ENCODE assay signal across 8 mouse cellular contexts in genomic region chrX:152342358-152342901, GRCm38 (mm10). TPM values are rescaled to one million over a fixed set of nuclear protein-coding genes. Genes with fewer than 3 reads are reported as not detected.
DNase-seq lines count a peak whose midpoint lies in the region; ATAC-seq lines count a peak whose summit lies in the region.

Gene Tspyl2, minus strand, starts transcription at chrX:152342425.

- H3K9ac ChIP-seq in forebrain, embryonic 11.5 days (ENCODE audit: low read length), result peak within 1 kb of the TSS; percentile 75
- peak within 1 kb of the TSS; percentile 86 for H3K9ac ChIP-seq in heart, embryonic 16.5 days (ENCODE audit: low read length)
- peak within 1 kb of the TSS; percentile 60 for H3K9ac ChIP-seq in liver, embryonic 15.5 days
- H3K9ac ChIP-seq in neural tube, embryonic 12.5 days, result peak within 1 kb of the TSS; percentile 81

- peak; percentile 83 to 87 for DNase-seq in CD8-positive naive resting alpha-beta T cell, adult 2 months (ENCODE audit: low read depth in 2 of 2, low spot score in 2 of 2)
- peak; percentile 72 for DNase-seq in c-Kit-positive CD71-negative TER-119-negative erythroid progenitor cells, embryonic 14.5 days (ENCODE audit: low read depth)
- peak; percentile 94 for DNase-seq in forebrain, embryonic 11.5 days (ENCODE audit: low spot score)
- peak; percentile 93 to 94 for DNase-seq in kidney, postnatal 36 days
- peak; percentile 98 for DNase-seq in telencephalon, adult 2 months (ENCODE audit: low read depth, low spot score)

- peak within 1 kb of the TSS; percentile 55 for H3K4me3 ChIP-seq in forebrain, embryonic 11.5 days (ENCODE audit: low read depth, low read length)
- peak within 1 kb of the TSS; percentile 69 for H3K4me3 ChIP-seq in heart, embryonic 16.5 days (ENCODE audit: low read length)
- peak within 1 kb of the TSS; percentile 63 for H3K4me3 ChIP-seq in liver, embryonic 15.5 days (replicated peaks)
- H3K4me3 ChIP-seq in neural tube, embryonic 12.5 days, result peak within 1 kb of the TSS; percentile 60

- H3K36me3 ChIP-seq in forebrain, embryonic 11.5 days (ENCODE audit: control insufficient read depth, insufficient read depth, low read length), result no peaks in the 10 kb centered on the region; the same call in 1 of the 2 replicates
- H3K36me3 ChIP-seq in heart, embryonic 16.5 days (ENCODE audit: control insufficient read depth, insufficient read depth), result peaks cover 5% of the 10 kb centered on the region; the same call in 1 of the 2 replicates
- no peaks in the 10 kb centered on the region for H3K36me3 ChIP-seq in liver, embryonic 15.5 days (replicated peaks)
- peaks cover 22% of the 10 kb centered on the region for H3K36me3 ChIP-seq in neural tube, embryonic 12.5 days

- H3K27ac ChIP-seq in forebrain, embryonic 11.5 days (ENCODE audit: low read depth, low read length), result peak within 1 kb of the TSS; percentile 70
- H3K27ac ChIP-seq in heart, embryonic 16.5 days (ENCODE audit: low read length), result peak within 1 kb of the TSS; percentile 83
- H3K27ac ChIP-seq in liver, embryonic 15.5 days (replicated peaks), result peak within 1 kb of the TSS; percentile 61
- peak within 1 kb of the TSS; percentile 72 for H3K27ac ChIP-seq in neural tube, embryonic 12.5 days

- H3K4me1 ChIP-seq in forebrain, embryonic 11.5 days (replicated peaks; ENCODE audit: control insufficient read depth, insufficient read depth, low read length), result peaks cover under 1% of the 10 kb centered on the region; the same call in 1 of the 2 replicates
- peaks cover 6% of the 10 kb centered on the region; the same call in 1 of the 2 replicates for H3K4me1 ChIP-seq in heart, embryonic 16.5 days (ENCODE audit: control insufficient read depth, insufficient read depth, low read length)
- H3K4me1 ChIP-seq in liver, embryonic 15.5 days (replicated peaks), result peaks cover 13% of the 10 kb centered on the region; the same call in 1 of the 2 replicates
- no peaks in the 10 kb centered on the region for H3K4me1 ChIP-seq in neural tube, embryonic 12.5 days

- no peaks in the 10 kb centered on the region for H3K9me3 ChIP-seq in forebrain, embryonic 11.5 days (ENCODE audit: control insufficient read depth, low read length)
- no peaks in the 10 kb centered on the region for H3K9me3 ChIP-seq in heart, embryonic 16.5 days (replicated peaks; ENCODE audit: control insufficient read depth, low read length)
- no peaks in the 10 kb centered on the region for H3K9me3 ChIP-seq in liver, embryonic 15.5 days (replicated peaks)
- no peaks in the 10 kb centered on the region for H3K9me3 ChIP-seq in neural tube, embryonic 12.5 days

- ATAC-seq in forebrain, embryonic 11.5 days (replicated peaks; ENCODE audit: low FRiP score), result peak; percentile 99
- ATAC-seq in heart, embryonic 16.5 days (replicated peaks; ENCODE audit: extremely low read depth, insufficient read depth, low FRiP score), result peak; percentile 94
- peak; percentile 98 for ATAC-seq in liver, embryonic 15.5 days (ENCODE audit: insufficient read depth)
- peak; percentile 98 for ATAC-seq in neural tube, embryonic 12.5 days (ENCODE audit: low FRiP score, low read depth)

- 17% methylated on average over 22 of the region's 27 CpGs for WGBS in forebrain, embryonic 11.5 days
- 11% methylated on average over 22 of the region's 27 CpGs for WGBS in heart, embryonic 16.5 days
- WGBS in liver, embryonic 15.5 days (ENCODE audit: insufficient replicate concordance), result 16% methylated on average over 27 of the region's 27 CpGs
- WGBS in neural tube, embryonic 12.5 days, result 15% methylated on average over 26 of the region's 27 CpGs

- peaks cover 33% of the 10 kb centered on the region for H3K27me3 ChIP-seq in forebrain, embryonic 11.5 days (ENCODE audit: control insufficient read depth, insufficient read depth, low read length)
- H3K27me3 ChIP-seq in heart, embryonic 16.5 days (ENCODE audit: control insufficient read depth, insufficient read depth, low read length), result peaks cover 14% of the 10 kb centered on the region; the same call in 1 of the 2 replicates
- H3K27me3 ChIP-seq in liver, embryonic 15.5 days, result peaks cover 49% of the 10 kb centered on the region
- peaks cover 31% of the 10 kb centered on the region for H3K27me3 ChIP-seq in neural tube, embryonic 12.5 days (replicated peaks)

- peak within 1 kb of the TSS; percentile 56 for H3K4me2 ChIP-seq in forebrain, embryonic 11.5 days (ENCODE audit: low read depth, low read length, severe bottlenecking)
- H3K4me2 ChIP-seq in heart, embryonic 16.5 days (ENCODE audit: low read depth, low read length), result peak within 1 kb of the TSS; percentile 65
- peak within 1 kb of the TSS; percentile 80 for H3K4me2 ChIP-seq in liver, embryonic 15.5 days
- H3K4me2 ChIP-seq in neural tube, embryonic 12.5 days (replicated peaks), result peak within 1 kb of the TSS; percentile 61

RNA-seq across cellular contexts. Expression of gene Tspyl2, which starts in this region (rescaled TPM):
- polyA plus RNA-seq in forebrain, embryonic 11.5 days (2014; fragmentation: Nextera tagmentation; extraction: Ambion mirVana), result 33.7 and 35.6 TPM in 2 replicates
- 17.7 and 17.8 TPM in 2 replicates for polyA plus RNA-seq in heart, embryonic 16.5 days (2015; fragmentation: Nextera tagmentation; extraction: Ambion mirVana)
- 4.5 and 5.5 TPM in 2 replicates for polyA plus RNA-seq in liver, embryonic 15.5 days (2015; fragmentation: Nextera tagmentation; extraction: Ambion mirVana)
- polyA plus RNA-seq in neural tube, embryonic 12.5 days (2016; fragmentation: Nextera tagmentation; extraction: Ambion mirVana), result 50.2 and 53.7 TPM in 2 replicates

Comparison
In these comparisons a context has a peak if more than half of its experiments do, and no peak if none do; other contexts are left out.
1. Peak in every context shown above with its lines: DNase-seq, ATAC-seq, H3K4me3 ChIP-seq and H3K27ac ChIP-seq.